Mouse (Mus musculus) heart, embryonic 16.5 days (tissue): ENCODE measurements at regions not wholly inside any gene's neighbourhood (a gene's known extent, or its start where the extent isn't known, plus 50 kb on each side); places are given as distances from the start of the nearest gene placed in this dataset.

Experiments used
- ATAC-seq: fragments of 200-750 bp; cut with Nextera tagmentation; replicated peaks from 2 replicates; pipeline ENCODE4 v1.8.0; 2017; ENCODE audit warnings: moderate number of reproducible peaks; ENCODE audit not compliant: insufficient read depth, low FRiP score; ENCODE audit errors: extremely low read depth
- H3K27ac ChIP-seq: fragments of 300-500 bp; sonication (generic); 2 replicates; pipeline ENCODE4 v1.5.1; 2014; ENCODE audit warnings: mild to moderate bottlenecking, low read length, control low read depth, moderate library complexity
- H3K27me3 ChIP-seq: fragments of 300-500 bp; sonication (generic); 2 replicates; pipeline ENCODE4 v1.6.1; 2014; ENCODE audit warnings: low read length, mixed read lengths; ENCODE audit not compliant: control insufficient read depth, insufficient read depth
- H3K36me3 ChIP-seq: fragments of 300-500 bp; sonication (generic); 2 replicates; pipeline ENCODE4 v1.6.1; 2014; ENCODE audit not compliant: control insufficient read depth, insufficient read depth
- H3K4me1 ChIP-seq: fragments of 300-500 bp; sonication (generic); 2 replicates; pipeline ENCODE4 v1.6.1; 2014; ENCODE audit warnings: low read length, mixed read lengths; ENCODE audit not compliant: control insufficient read depth, insufficient read depth
- H3K4me2 ChIP-seq: fragments of 300-500 bp; sonication (generic); 2 replicates; pipeline ENCODE4 v1.6.1; 2014; ENCODE audit warnings: low read depth, mild to moderate bottlenecking, control low read depth, low read length
- H3K4me3 ChIP-seq: fragments of 300-500 bp; sonication (generic); 2 replicates; pipeline ENCODE4 v1.5.1; 2014; ENCODE audit warnings: mild to moderate bottlenecking, control low read depth, low read length
- H3K9ac ChIP-seq: fragments of 300-500 bp; sonication (generic); 2 replicates; pipeline ENCODE4 v1.6.1; 2014; ENCODE audit warnings: low read length, control low read depth
- H3K9me3 ChIP-seq: fragments of 300-500 bp; sonication (generic); replicated peaks from 2 replicates; pipeline ENCODE4 v1.6.1; 2016; ENCODE audit warnings: low read length; ENCODE audit not compliant: control insufficient read depth
- WGBS: fragments of 180-500 bp; shearing (Covaris S2); extraction: QIAGEN DNeasy Blood & Tissue Kit; methylation state at CpG from one replicate; pipeline ENCODE4 v1.1.7; 2014; 5-methylcytosine and 5-hydroxymethylcytosine counted together

DNA sequence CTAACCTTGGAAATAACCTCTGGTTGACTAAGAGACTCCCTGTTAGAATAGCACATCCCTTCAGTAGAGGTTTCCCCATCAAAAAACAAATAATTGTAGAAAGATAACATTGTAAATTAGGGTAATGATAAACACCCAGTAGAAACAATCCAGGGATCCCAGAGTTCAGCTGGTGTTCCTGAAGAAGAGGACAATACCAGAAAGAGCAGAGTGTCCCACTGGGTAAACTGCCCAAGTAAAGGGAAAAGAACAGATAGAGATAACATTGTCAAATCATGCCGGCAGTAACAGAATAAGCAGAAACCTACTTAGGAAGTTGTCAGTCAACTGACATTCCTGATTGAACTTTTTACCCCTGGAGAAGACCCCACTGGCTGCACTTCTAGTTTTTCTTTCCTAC lies 440.1 kb downstream of the Cdh11 start:
- Histone ChIP-seq H3K27ac (no peak overlapping the region), H3K36me3 (no peaks in the 10 kb centered on the region), H3K4me2 (no peak overlapping the region), H3K4me1 (no peaks in the 10 kb centered on the region), H3K27me3 (no peaks in the 10 kb centered on the region), H3K4me3 (no peak overlapping the region), H3K9me3 (no peaks in the 10 kb centered on the region), H3K9ac (no peak overlapping the region)
- 21% methylated on average over 1 of the region's 1 CpGs for WGBS
- peak; percentile 28; the same call in 1 of the 2 replicates for ATAC-seq

DNA sequence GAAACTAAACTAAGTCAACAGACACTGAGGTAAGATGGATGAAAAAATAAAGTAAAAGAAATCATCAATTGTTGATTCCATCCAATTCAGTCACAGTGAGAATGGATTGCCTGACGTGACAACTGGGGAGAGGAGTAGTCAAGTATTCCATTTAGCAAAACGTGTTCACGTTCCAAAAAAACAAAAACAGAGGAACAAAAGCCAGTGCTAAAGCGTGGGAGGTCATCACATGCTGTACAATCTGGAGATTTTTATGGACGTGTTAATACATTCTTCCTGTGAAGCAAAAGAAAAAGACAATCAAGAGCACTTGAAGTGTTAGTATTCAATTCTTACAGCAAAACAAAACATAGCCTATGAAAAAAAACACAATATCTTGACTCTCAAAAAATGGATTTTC lies 452.9 kb downstream of the Cdh11 start:
- WGBS = 53% methylated on average over 5 of the region's 5 CpGs
- no peaks in the 10 kb centered on the region for H3K36me3 ChIP-seq

GRCm38 (mm10) chr8:102331151-102331550 lies 454.3 kb downstream of the Cdh11 start:
- no peak overlapping the region for H3K4me3 ChIP-seq
- H3K27me3 ChIP-seq = no peaks in the 10 kb centered on the region
- WGBS = 83% methylated on average over 4 of the region's 4 CpGs
- H3K9ac ChIP-seq = no peak overlapping the region
- H3K4me2 ChIP-seq = no peak overlapping the region
- H3K9me3 ChIP-seq = no peaks in the 10 kb centered on the region
- H3K4me1 ChIP-seq = no peaks in the 10 kb centered on the region
- H3K36me3 ChIP-seq = no peaks in the 10 kb centered on the region
- H3K27ac ChIP-seq = no peak overlapping the region
- ATAC-seq = no peak

More for the DNA sequence above, 452.9 kb downstream of the Cdh11 start:
- Histone ChIP-seq H3K4me1 (no peaks in the 10 kb centered on the region), H3K9ac (no peak overlapping the region), H3K27ac (no peak overlapping the region), H3K27me3 (no peaks in the 10 kb centered on the region), H3K9me3 (no peaks in the 10 kb centered on the region), H3K4me2 (no peak overlapping the region), H3K4me3 (no peak overlapping the region)
- no peak for ATAC-seq

DNA sequence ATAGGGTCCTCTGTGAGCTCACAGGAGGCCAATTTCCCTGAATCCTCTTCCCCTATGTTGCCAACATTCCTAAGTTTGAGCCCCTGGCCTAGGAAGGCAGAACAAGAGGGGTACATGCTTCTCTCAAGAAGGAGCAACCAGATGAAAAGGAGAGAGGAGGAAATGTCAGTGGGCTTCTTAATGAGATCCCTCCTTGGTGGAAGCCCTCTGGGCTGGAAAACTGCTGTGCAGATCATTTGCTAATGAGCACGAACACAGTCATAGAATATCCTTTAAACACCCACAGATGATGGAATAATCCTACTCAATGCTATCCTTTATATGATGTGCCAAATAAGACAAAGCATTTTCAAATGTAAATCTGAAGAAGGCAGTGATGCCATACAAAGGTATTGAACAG lies 455.5 kb downstream of the Cdh11 start:
- ATAC-seq = no peak
- Histone ChIP-seq H3K27ac (no peak overlapping the region), H3K9ac (no peak overlapping the region), H3K4me1 (no peaks in the 10 kb centered on the region), H3K4me3 (no peak overlapping the region), H3K4me2 (no peak overlapping the region), H3K27me3 (no peaks in the 10 kb centered on the region), H3K9me3 (no peaks in the 10 kb centered on the region), H3K36me3 (no peaks in the 10 kb centered on the region)
- 55% methylated on average over 1 of the region's 1 CpGs for WGBS
